Mouse (Mus musculus) heart, adult 2 months (tissue): ENCODE data around the gene Mybpc2.

Experiments used
- CTCF ChIP-seq: fragments of 200-600 bp; IDR thresholded peaks from 2 replicates; pipeline ENCODE4 v1.8.1; 2022; ENCODE audit warnings: antibody characterized with exemption, mild to moderate bottlenecking, moderate library complexity
- EP300 ChIP-seq: fragments of 200-500 bp; IDR thresholded peaks from 2 replicates; pipeline ENCODE4 v1.6.1; 2011; ENCODE audit warnings: low read depth, low read length, control low read depth; ENCODE audit not compliant: insufficient read depth
- POLR2A ChIP-seq: fragments of 200-500 bp; IDR thresholded peaks from 2 replicates; pipeline ENCODE4 v1.6.1; 2011; ENCODE audit warnings: mild to moderate bottlenecking, low read depth, low read length, control low read depth; ENCODE audit not compliant: insufficient read depth

GRCm38 (mm10) chr7:44572956-44573484, 48.6 kb upstream of the Mybpc2 start:
- no peak for TF ChIP-seq POLR2A
- TF ChIP-seq CTCF: no peak
- TF ChIP-seq EP300: no peak
